Mouse (Mus musculus): Measurements from ENCODE around the gene Tmem236. TPM values are rescaled to one million over a fixed set of nuclear protein-coding genes. Genes with fewer than 3 reads are reported as not detected.

The Tmem236 gene
- polyA plus RNA-seq (2014; fragmentation: Nextera tagmentation; extraction: Ambion mirVana), result 0.04 TPM in 1 of 2 replicates, not detected in the other

- 61% methylated on average over 3 of the region's 3 CpGs for WGBS
- DNase-seq (ENCODE audit: low spot score), result no peak
- ATAC-seq (ENCODE audit: low read depth), result no peak
- no peaks in the 10 kb centered on the region for H3K4me1 ChIP-seq (ENCODE audit: control insufficient read depth, insufficient read depth, low read length)
- H3K9me3 ChIP-seq (ENCODE audit: control insufficient read depth, low read length), result no peaks in the 10 kb centered on the region
- no peak within 1 kb of the TSS for H3K9ac ChIP-seq (ENCODE audit: low read depth, low read length)
- H3K27me3 ChIP-seq (replicated peaks; ENCODE audit: control insufficient read depth, insufficient read depth, low read length), result no peaks in the 10 kb centered on the region
- no peaks in the 10 kb centered on the region for H3K36me3 ChIP-seq (ENCODE audit: control insufficient read depth, insufficient read depth, low read length)
- H3K27ac ChIP-seq (replicated peaks; ENCODE audit: low read depth, low read length), result no peak within 1 kb of the TSS
- no peak within 1 kb of the TSS for H3K4me2 ChIP-seq (ENCODE audit: low read depth, low read length)
- no peak within 1 kb of the TSS for H3K4me3 ChIP-seq (ENCODE audit: low read depth, low read length)
Observed at GRCm38 (mm10) chr2:14174334-14174733, at the start of gene Tmem236. Tmem236 (plus strand) TSS chr2:14174523.

- H3K9me3 ChIP-seq (ENCODE audit: control insufficient read depth, low read length), result no peaks in the 10 kb centered on the region
- H3K4me1 ChIP-seq (ENCODE audit: control insufficient read depth, insufficient read depth, low read length), result no peaks in the 10 kb centered on the region
- no peak for DNase-seq (ENCODE audit: low spot score)
- 88% methylated on average over 6 of the region's 6 CpGs for WGBS
- no peak overlapping the region for H3K4me2 ChIP-seq (ENCODE audit: low read depth, low read length)
- peaks cover 36% of the 10 kb centered on the region for H3K36me3 ChIP-seq (ENCODE audit: control insufficient read depth, insufficient read depth, low read length)
- no peak for ATAC-seq (ENCODE audit: low read depth)
- no peak overlapping the region for H3K9ac ChIP-seq (ENCODE audit: low read depth, low read length)
- no peak overlapping the region for H3K4me3 ChIP-seq (ENCODE audit: low read depth, low read length)
- no peaks in the 10 kb centered on the region for H3K27me3 ChIP-seq (replicated peaks; ENCODE audit: control insufficient read depth, insufficient read depth, low read length)
- no peak overlapping the region for H3K27ac ChIP-seq (replicated peaks; ENCODE audit: low read depth, low read length)
Observed at GRCm38 (mm10) chr2:14126387-14126786, 47.9 kb upstream of the Tmem236 start.

- Histone ChIP-seq H3K4me3 (ENCODE audit: low read depth, low read length) (no peak overlapping the region), H3K27ac (replicated peaks; ENCODE audit: low read depth, low read length) (no peak overlapping the region), H3K4me2 (ENCODE audit: low read depth, low read length) (no peak overlapping the region), H3K9ac (ENCODE audit: low read depth, low read length) (no peak overlapping the region), H3K36me3 (ENCODE audit: control insufficient read depth, insufficient read depth, low read length) (peaks cover 47% of the 10 kb centered on the region), H3K4me1 (ENCODE audit: control insufficient read depth, insufficient read depth, low read length) (no peaks in the 10 kb centered on the region), H3K9me3 (ENCODE audit: control insufficient read depth, low read length) (no peaks in the 10 kb centered on the region), H3K27me3 (replicated peaks; ENCODE audit: control insufficient read depth, insufficient read depth, low read length) (no peaks in the 10 kb centered on the region)
- WGBS, result 57% methylated on average over 3 of the region's 3 CpGs
- ATAC-seq (ENCODE audit: low read depth) (no peak), DNase-seq (ENCODE audit: low spot score) (no peak)
Observed at GRCm38 (mm10) chr2:14127629-14128028, 46.7 kb upstream of the Tmem236 start.

- DNase-seq (ENCODE audit: low spot score) (no peak), ATAC-seq (ENCODE audit: low read depth) (no peak)
- Histone ChIP-seq H3K4me3 (ENCODE audit: low read depth, low read length) (no peak overlapping the region), H3K4me1 (ENCODE audit: control insufficient read depth, insufficient read depth, low read length) (no peaks in the 10 kb centered on the region), H3K27ac (replicated peaks; ENCODE audit: low read depth, low read length) (no peak overlapping the region), H3K9me3 (ENCODE audit: control insufficient read depth, low read length) (no peaks in the 10 kb centered on the region), H3K27me3 (replicated peaks; ENCODE audit: control insufficient read depth, insufficient read depth, low read length) (no peaks in the 10 kb centered on the region), H3K36me3 (ENCODE audit: control insufficient read depth, insufficient read depth, low read length) (peaks cover 59% of the 10 kb centered on the region), H3K4me2 (ENCODE audit: low read depth, low read length) (no peak overlapping the region), H3K9ac (ENCODE audit: low read depth, low read length) (no peak overlapping the region)
- 85% methylated on average over 12 of the region's 12 CpGs for WGBS
Observed at GRCm38 (mm10) chr2:14130641-14131339, 43.5 kb upstream of the Tmem236 start.

- H3K27me3 ChIP-seq (replicated peaks; ENCODE audit: control insufficient read depth, insufficient read depth, low read length), result no peaks in the 10 kb centered on the region
- no peak overlapping the region for H3K4me2 ChIP-seq (ENCODE audit: low read depth, low read length)
- DNase-seq (ENCODE audit: low spot score) (no peak), ATAC-seq (ENCODE audit: low read depth) (no peak)
- H3K9ac ChIP-seq (ENCODE audit: low read depth, low read length), result no peak overlapping the region
- H3K9me3 ChIP-seq (ENCODE audit: control insufficient read depth, low read length), result no peaks in the 10 kb centered on the region
- 93% methylated on average over 4 of the region's 4 CpGs for WGBS
- peaks cover 59% of the 10 kb centered on the region for H3K36me3 ChIP-seq (ENCODE audit: control insufficient read depth, insufficient read depth, low read length)
- no peak overlapping the region for H3K4me3 ChIP-seq (ENCODE audit: low read depth, low read length)
- no peak overlapping the region for H3K27ac ChIP-seq (replicated peaks; ENCODE audit: low read depth, low read length)
- no peaks in the 10 kb centered on the region for H3K4me1 ChIP-seq (ENCODE audit: control insufficient read depth, insufficient read depth, low read length)
Observed at GRCm38 (mm10) chr2:14132468-14133326, 41.6 kb upstream of the Tmem236 start.

DNA sequence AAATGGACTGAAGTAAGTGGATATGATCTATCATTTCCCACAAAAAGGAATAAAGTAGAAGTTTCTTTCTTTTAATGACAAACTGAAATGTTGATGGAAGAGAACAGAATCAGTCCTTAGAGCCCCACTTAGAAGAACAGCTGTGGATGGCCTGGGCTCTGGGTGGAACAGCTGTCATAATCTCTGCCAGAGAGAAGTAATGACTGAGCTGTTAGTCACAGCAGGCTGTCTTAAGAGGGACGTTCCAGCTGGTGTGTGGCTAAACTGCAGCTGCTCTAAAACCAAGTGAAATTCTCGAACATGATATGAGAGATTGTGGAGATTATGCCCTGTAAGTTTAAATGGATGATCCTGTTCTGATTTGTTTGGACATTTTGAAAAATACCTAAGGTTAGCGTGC is 37.4 kb upstream of the Tmem236 start:
- DNase-seq (ENCODE audit: low spot score) (peak; percentile 79), ATAC-seq (ENCODE audit: low read depth) (peak; percentile 95; the same call in 1 of the 2 replicates)
- no peak overlapping the region for H3K4me3 ChIP-seq (ENCODE audit: low read depth, low read length)
- H3K9me3 ChIP-seq (ENCODE audit: control insufficient read depth, low read length), result no peaks in the 10 kb centered on the region
- no peaks in the 10 kb centered on the region for H3K4me1 ChIP-seq (ENCODE audit: control insufficient read depth, insufficient read depth, low read length)
- H3K27me3 ChIP-seq (replicated peaks; ENCODE audit: control insufficient read depth, insufficient read depth, low read length), result no peaks in the 10 kb centered on the region
- H3K4me2 ChIP-seq (ENCODE audit: low read depth, low read length), result no peak overlapping the region
- no peak overlapping the region for H3K9ac ChIP-seq (ENCODE audit: low read depth, low read length)
- peaks cover 69% of the 10 kb centered on the region for H3K36me3 ChIP-seq (ENCODE audit: control insufficient read depth, insufficient read depth, low read length)
- no peak overlapping the region for H3K27ac ChIP-seq (replicated peaks; ENCODE audit: low read depth, low read length)
- 72% methylated on average over 3 of the region's 3 CpGs for WGBS

GRCm38 (mm10) chr2:14139590-14139989 is 34.7 kb upstream of the Tmem236 start:
- H3K9me3 ChIP-seq (ENCODE audit: control insufficient read depth, low read length), result no peaks in the 10 kb centered on the region
- ATAC-seq (ENCODE audit: low read depth) (no peak), DNase-seq (ENCODE audit: low spot score) (no peak)
- no peaks in the 10 kb centered on the region for H3K4me1 ChIP-seq (ENCODE audit: control insufficient read depth, insufficient read depth, low read length)
- 89% methylated on average over 6 of the region's 6 CpGs for WGBS
- H3K9ac ChIP-seq (ENCODE audit: low read depth, low read length), result no peak overlapping the region
- no peak overlapping the region for H3K4me2 ChIP-seq (ENCODE audit: low read depth, low read length)
- no peaks in the 10 kb centered on the region for H3K27me3 ChIP-seq (replicated peaks; ENCODE audit: control insufficient read depth, insufficient read depth, low read length)
- peaks cover 75% of the 10 kb centered on the region for H3K36me3 ChIP-seq (ENCODE audit: control insufficient read depth, insufficient read depth, low read length)
- no peak overlapping the region for H3K4me3 ChIP-seq (ENCODE audit: low read depth, low read length)
- no peak overlapping the region for H3K27ac ChIP-seq (replicated peaks; ENCODE audit: low read depth, low read length)

DNA sequence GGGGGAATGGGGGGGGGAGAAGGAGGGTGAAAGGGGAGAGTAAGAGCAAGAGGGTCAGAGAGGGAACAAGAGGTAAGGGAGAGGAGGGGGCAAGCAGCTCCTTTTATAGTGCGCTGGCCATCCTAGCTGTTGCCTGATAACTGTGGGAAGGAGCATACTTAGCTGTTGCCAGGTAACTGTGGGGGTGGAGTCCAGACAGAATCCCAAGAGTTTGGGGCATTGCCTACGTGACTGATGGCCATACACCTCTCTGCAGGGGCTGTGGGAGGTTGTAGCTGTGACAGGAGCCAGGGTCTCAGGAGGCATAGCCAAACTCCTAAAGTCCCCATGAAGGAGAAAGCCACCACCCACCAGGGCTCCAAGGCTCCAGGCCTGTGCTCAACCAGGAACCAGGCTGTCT is 34.3 kb upstream of the Tmem236 start:
- no peak for ATAC-seq (ENCODE audit: low read depth)
- Histone ChIP-seq H3K4me3 (ENCODE audit: low read depth, low read length) (no peak overlapping the region), H3K9me3 (ENCODE audit: control insufficient read depth, low read length) (no peaks in the 10 kb centered on the region), H3K27ac (replicated peaks; ENCODE audit: low read depth, low read length) (no peak overlapping the region), H3K27me3 (replicated peaks; ENCODE audit: control insufficient read depth, insufficient read depth, low read length) (no peaks in the 10 kb centered on the region), H3K4me1 (ENCODE audit: control insufficient read depth, insufficient read depth, low read length) (no peaks in the 10 kb centered on the region), H3K4me2 (ENCODE audit: low read depth, low read length) (no peak overlapping the region), H3K9ac (ENCODE audit: low read depth, low read length) (no peak overlapping the region), H3K36me3 (ENCODE audit: control insufficient read depth, insufficient read depth, low read length) (peaks cover 78% of the 10 kb centered on the region)
- 95% methylated on average over 2 of the region's 2 CpGs for WGBS
- DNase-seq (ENCODE audit: low spot score), result no peak
